7 mouse cellular contexts compared by ENCODE assay signal in genomic region chr13:61804168-61804874, GRCm38 (mm10).
DNase-seq lines count a peak whose midpoint lies in the region; ATAC-seq lines count a peak whose summit lies in the region.
"Not testable (repeated sequence)": the region's sequence is repeated elsewhere in the genome, so short reads cannot be mapped to it uniquely, and the experiment has no call there.

No protein-coding gene starts in this region.

- H3K27ac ChIP-seq in heart, embryonic 14.5 days (replicated peaks in 1 of 2; ENCODE audit: control insufficient read depth in 1 of 2, insufficient read depth in 1 of 2, low read depth in 2 of 2, low read length in 2 of 2) = peak overlapping the region; percentile 17 to 19; a peak in 1 of 4 replicates
- H3K27ac ChIP-seq in kidney, embryonic 15.5 days = peak overlapping the region; percentile 42
- not testable (repeated sequence) for H3K27ac ChIP-seq in liver, embryonic 11.5 days (ENCODE audit: low read depth, low read length); midbrain, embryonic 16.5 days (ENCODE audit: low read length)

- not testable (repeated sequence) for ATAC-seq in heart, embryonic 14.5 days (ENCODE audit: insufficient number of reproducible peaks, insufficient read depth, low FRiP score, low read depth)
- ATAC-seq in kidney, embryonic 15.5 days (replicated peaks; ENCODE audit: low FRiP score) = peak; percentile 70
- peak; percentile 78 for ATAC-seq in liver, embryonic 11.5 days (replicated peaks; ENCODE audit: low FRiP score)
- ATAC-seq in midbrain, embryonic 16.5 days = 0 out of 2 replicates have a peak, but pooled peaks have one; percentile 71

- not testable (repeated sequence) for H3K9me3 ChIP-seq in heart, embryonic 14.5 days (ENCODE audit: control insufficient read depth, low read length); kidney, embryonic 15.5 days (replicated peaks); liver, embryonic 11.5 days (ENCODE audit: control insufficient read depth, low read length); midbrain, embryonic 16.5 days (replicated peaks; ENCODE audit: control insufficient read depth, low read length, poor library complexity, severe bottlenecking)

- peak overlapping the region; percentile 81 for H3K9ac ChIP-seq in heart, embryonic 14.5 days (ENCODE audit: low read length)
- peak overlapping the region; percentile 60 for H3K9ac ChIP-seq in kidney, embryonic 15.5 days
- H3K9ac ChIP-seq in liver, embryonic 11.5 days (ENCODE audit: low read depth, low read length) = peak overlapping the region; percentile 66
- H3K9ac ChIP-seq in midbrain, embryonic 16.5 days (ENCODE audit: low read depth, low read length) = peak overlapping the region; percentile 68

- peak overlapping the region; percentile 62 to 70 for H3K4me3 ChIP-seq in heart, embryonic 14.5 days (ENCODE audit: control insufficient read depth in 1 of 2, insufficient read depth in 1 of 2, low read depth in 1 of 2, low read length in 2 of 2)
- peak overlapping the region; percentile 67 for H3K4me3 ChIP-seq in kidney, embryonic 15.5 days (replicated peaks)
- peak overlapping the region; percentile 65 for H3K4me3 ChIP-seq in liver, embryonic 11.5 days (ENCODE audit: low read depth, low read length)
- H3K4me3 ChIP-seq in midbrain, embryonic 16.5 days (ENCODE audit: low read depth, low read length) = peak overlapping the region; percentile 52

- H3K36me3 ChIP-seq in heart, embryonic 14.5 days (ENCODE audit: control insufficient read depth, insufficient read depth, low read length); kidney, embryonic 15.5 days; liver, embryonic 11.5 days (ENCODE audit: control insufficient read depth, insufficient read depth, low read length); midbrain, embryonic 16.5 days (ENCODE audit: control insufficient read depth, insufficient read depth, low read length): not testable (repeated sequence)

- not testable (repeated sequence) for H3K4me1 ChIP-seq in heart, embryonic 14.5 days (ENCODE audit: control insufficient read depth in 2 of 2, insufficient read depth in 2 of 2, low read length in 2 of 2); kidney, embryonic 15.5 days; liver, embryonic 11.5 days (replicated peaks; ENCODE audit: control insufficient read depth, insufficient read depth, low read length); midbrain, embryonic 16.5 days (ENCODE audit: control insufficient read depth, insufficient read depth, low read length)

- DNase-seq in brain, embryonic 18.5 days (ENCODE audit: low read depth, low spot score) = peak; percentile 6
- DNase-seq in fibroblast of lung, adult 2 months (ENCODE audit: low read depth) = peak; percentile 24
- peak; percentile 68 for DNase-seq in liver, embryonic 11.5 days (ENCODE audit: low spot score)
- DNase-seq in spleen, adult 18-20 months = peak; percentile 19 to 29

- peak overlapping the region; percentile 62 for H3K4me2 ChIP-seq in heart, embryonic 14.5 days (ENCODE audit: low read length)
- H3K4me2 ChIP-seq in kidney, embryonic 15.5 days = peak overlapping the region; percentile 60
- peak overlapping the region; percentile 59 for H3K4me2 ChIP-seq in liver, embryonic 11.5 days
- peak overlapping the region; percentile 59 for H3K4me2 ChIP-seq in midbrain, embryonic 16.5 days (ENCODE audit: low read length)

- WGBS in heart, embryonic 14.5 days = under 1% methylated on average over 19 of the region's 19 CpGs
- under 1% methylated on average over 19 of the region's 19 CpGs for WGBS in kidney, embryonic 15.5 days
- WGBS in liver, embryonic 11.5 days = 1% methylated on average over 19 of the region's 19 CpGs
- 2% methylated on average over 19 of the region's 19 CpGs for WGBS in midbrain, embryonic 16.5 days

- not testable (repeated sequence) for H3K27me3 ChIP-seq in heart, embryonic 14.5 days (ENCODE audit: control insufficient read depth, insufficient read depth, low read length); kidney, embryonic 15.5 days; liver, embryonic 11.5 days (replicated peaks; ENCODE audit: control insufficient read depth, insufficient read depth, low read length); midbrain, embryonic 16.5 days (ENCODE audit: control insufficient read depth, insufficient read depth, low read depth, low read length)

Comparison
In these comparisons a context has a peak if more than half of its experiments do, and no peak if none do; other contexts are left out.
1. DNase-seq: peak in every context shown above with its lines; median percentile 68 in liver, embryonic 11.5 days; 24 in fibroblast of lung, adult 2 months; 24 in spleen, adult 18-20 months; 6 in brain, embryonic 18.5 days.